Mouse (Mus musculus): Measurements from ENCODE around the gene Pole2. TPM values are rescaled to one million over a fixed set of nuclear protein-coding genes. Genes with fewer than 3 reads are reported as not detected.

Pole2 gene
- polyA plus RNA-seq, 1 experiment from 2014 or later, result 33.0 TPM

Small RNA genes within 50 kb of the gene (microRNA-seq; reads per million reads assigned to microRNA genes)
- gene Gm47287, result not detected
- gene Gm47295, result not detected

Other genes with a start within 250 kb of the Pole2 start
- 2,045 and 2,274 TPM in 2 replicates for gene Rps29, start 69.0 kb downstream of the Pole2 start, polyA plus RNA-seq (2014; fragmentation: Nextera tagmentation; extraction: Ambion mirVana)
- gene Lrr1, start 59.4 kb downstream of the Pole2 start, polyA plus RNA-seq (2014; fragmentation: Nextera tagmentation; extraction: Ambion mirVana), result 21.7 and 23.1 TPM in 2 replicates
- gene Rpl36al, start 44.1 kb downstream of the Pole2 start, polyA plus RNA-seq (2014; fragmentation: Nextera tagmentation; extraction: Ambion mirVana), result 629 and 653 TPM in 2 replicates
- 42.6 and 47.0 TPM in 2 replicates for gene Mgat2, start 44.0 kb downstream of the Pole2 start, polyA plus RNA-seq (2014; fragmentation: Nextera tagmentation; extraction: Ambion mirVana)
- 24.3 and 29.6 TPM in 2 replicates for gene Gm49383, start 31.1 kb downstream of the Pole2 start, polyA plus RNA-seq (2014; fragmentation: Nextera tagmentation; extraction: Ambion mirVana)
- 9.2 and 9.4 TPM in 2 replicates for gene Dnaaf2, start 29.8 kb downstream of the Pole2 start, polyA plus RNA-seq (2014; fragmentation: Nextera tagmentation; extraction: Ambion mirVana)
- gene Gm49384, start 23.9 kb downstream of the Pole2 start, polyA plus RNA-seq (2014; fragmentation: Nextera tagmentation; extraction: Ambion mirVana), result 24.5 and 27.1 TPM in 2 replicates
- gene Klhdc1, start 13.0 kb upstream of the Pole2 start, polyA plus RNA-seq (2014; fragmentation: Nextera tagmentation; extraction: Ambion mirVana), result 7.8 and 8.2 TPM in 2 replicates
- gene Klhdc2, start 68.5 kb upstream of the Pole2 start, polyA plus RNA-seq (2014; fragmentation: Nextera tagmentation; extraction: Ambion mirVana), result 122 and 124 TPM in 2 replicates
- gene Nemf, start 129.0 kb upstream of the Pole2 start, polyA plus RNA-seq (2014; fragmentation: Nextera tagmentation; extraction: Ambion mirVana), result 99.9 and 114 TPM in 2 replicates
- gene Arf6, start 144.0 kb upstream of the Pole2 start, polyA plus RNA-seq (2014; fragmentation: Nextera tagmentation; extraction: Ambion mirVana), result 57.1 and 63.8 TPM in 2 replicates
- 0.74 and 2.2 TPM in 2 replicates for gene Gm9887, start 144.3 kb upstream of the Pole2 start, polyA plus RNA-seq (2014; fragmentation: Nextera tagmentation; extraction: Ambion mirVana)

Data from stomach, embryonic 14.5 days (tissue).